Comparison of ENCODE assay signal across 9 mouse cellular contexts in genomic region chr11:83789259-83789658, GRCm38 (mm10). TPM values are rescaled to one million over a fixed set of nuclear protein-coding genes. Genes with fewer than 3 reads are reported as not detected.
DNase-seq lines count a peak whose midpoint lies in the region; ATAC-seq and TF ChIP-seq lines count a peak whose summit lies in the region.
"Had no signal": no experiment of that assay in that cellular context is flagged by ENCODE, and none has a peak within 500 bp of the region (broad histone marks: within the 10 kb centered on the region; RNA-seq: fewer than 3 reads in every experiment).

No protein-coding gene starts in this region.

- H3K9ac ChIP-seq in liver, embryonic 12.5 days, result no peak overlapping the region
- no peak overlapping the region for H3K9ac ChIP-seq in intestine, postnatal 0 days (ENCODE audit: low read depth, low read length)
- H3K9ac ChIP-seq in hindbrain, embryonic 12.5 days, result no peak overlapping the region
- H3K9ac ChIP-seq in forebrain, embryonic 15.5 days (replicated peaks), result no peak overlapping the region

- 26% methylated on average over 13 of the region's 13 CpGs for WGBS in liver, embryonic 12.5 days (ENCODE audit: insufficient replicate concordance)
- 10% methylated on average over 13 of the region's 13 CpGs for WGBS in bone marrow, adult 2 months
- WGBS in intestine, postnatal 0 days, result 36% methylated on average over 13 of the region's 13 CpGs
- 76% methylated on average over 13 of the region's 13 CpGs for WGBS in hindbrain, embryonic 12.5 days
- 72% methylated on average over 13 of the region's 13 CpGs for WGBS in forebrain, embryonic 15.5 days

- H3K9me3 ChIP-seq in liver, embryonic 12.5 days (replicated peaks), result no peaks in the 10 kb centered on the region
- no peaks in the 10 kb centered on the region for H3K9me3 ChIP-seq in intestine, postnatal 0 days (ENCODE audit: control insufficient read depth)
- no peaks in the 10 kb centered on the region for H3K9me3 ChIP-seq in hindbrain, embryonic 12.5 days (replicated peaks)
- no peaks in the 10 kb centered on the region for H3K9me3 ChIP-seq in forebrain, embryonic 15.5 days

- no peak overlapping the region for H3K4me2 ChIP-seq in liver, embryonic 12.5 days
- H3K4me2 ChIP-seq in intestine, postnatal 0 days (replicated peaks; ENCODE audit: low read depth), result 0 out of 2 replicates have a peak overlapping the region, but pooled peaks have one; percentile 13
- no peak overlapping the region for H3K4me2 ChIP-seq in hindbrain, embryonic 12.5 days (replicated peaks)
- H3K4me2 ChIP-seq in forebrain, embryonic 15.5 days (replicated peaks), result no peak overlapping the region

- no peak overlapping the region for H3K27ac ChIP-seq in liver, embryonic 12.5 days
- H3K27ac ChIP-seq in bone marrow, adult 2 months (ENCODE audit: control insufficient read depth, insufficient read depth, low read depth, low read length, poor library complexity), result peak overlapping the region; percentile 62; the same call in 1 of the 2 replicates
- peak overlapping the region; percentile 21; the same call in 1 of the 2 replicates for H3K27ac ChIP-seq in intestine, postnatal 0 days (ENCODE audit: low read depth, low read length)
- no peak overlapping the region for H3K27ac ChIP-seq in hindbrain, embryonic 12.5 days
- no peak overlapping the region for H3K27ac ChIP-seq in forebrain, embryonic 15.5 days (replicated peaks)
- no peak overlapping the region for H3K27ac ChIP-seq in left cerebral cortex, adult 2 months
- H3K27ac ChIP-seq: macrophage had no signal

- 0 out of 2 replicates have a peak, but pooled peaks cover 2% of the 10 kb centered on the region for H3K27me3 ChIP-seq in liver, embryonic 12.5 days (replicated peaks)
- no peaks in the 10 kb centered on the region for H3K27me3 ChIP-seq in intestine, postnatal 0 days (replicated peaks; ENCODE audit: control insufficient read depth, insufficient read depth, low read length)
- H3K27me3 ChIP-seq in hindbrain, embryonic 12.5 days, result no peaks in the 10 kb centered on the region
- no peaks in the 10 kb centered on the region for H3K27me3 ChIP-seq in forebrain, embryonic 15.5 days

- no peak for ATAC-seq in liver, embryonic 12.5 days
- peak; percentile 44; the same call in 1 of the 2 replicates for ATAC-seq in intestine, postnatal 0 days
- no peak for ATAC-seq in hindbrain, embryonic 12.5 days (ENCODE audit: low FRiP score)
- ATAC-seq in forebrain, embryonic 15.5 days (replicated peaks), result no peak

- no peaks in the 10 kb centered on the region for H3K4me1 ChIP-seq in liver, embryonic 12.5 days
- no peaks in the 10 kb centered on the region; the same call in 1 of the 2 replicates for H3K4me1 ChIP-seq in bone marrow, adult 2 months (ENCODE audit: control insufficient read depth, insufficient read depth, low read length)
- 0 out of 2 replicates have a peak, but pooled peaks cover 4% of the 10 kb centered on the region for H3K4me1 ChIP-seq in intestine, postnatal 0 days (replicated peaks; ENCODE audit: control insufficient read depth, insufficient read depth, low read length)
- no peaks in the 10 kb centered on the region for H3K4me1 ChIP-seq in hindbrain, embryonic 12.5 days
- H3K4me1 ChIP-seq in forebrain, embryonic 15.5 days, result no peaks in the 10 kb centered on the region

- H3K4me3 ChIP-seq in liver, embryonic 12.5 days, result no peak overlapping the region
- no peak overlapping the region for H3K4me3 ChIP-seq in bone marrow, adult 2 months (replicated peaks; ENCODE audit: control insufficient read depth, low read depth, low read length)
- H3K4me3 ChIP-seq in intestine, postnatal 0 days (ENCODE audit: low read depth, low read length), result no peak overlapping the region
- H3K4me3 ChIP-seq in hindbrain, embryonic 12.5 days, result no peak overlapping the region
- H3K4me3 ChIP-seq in forebrain, embryonic 15.5 days, result no peak overlapping the region
- no peak overlapping the region for H3K4me3 ChIP-seq in left cerebral cortex, adult 2 months

- no peak for TF ChIP-seq CTCF in bone marrow, adult 2 months (IDR thresholded peaks at IDR 0.05; ENCODE audit: control insufficient read depth, insufficient read depth, low read length)
- TF ChIP-seq CTCF in intestine, postnatal 0 days (IDR thresholded peaks at IDR 0.05; ENCODE audit: low read depth), result no peak
- TF ChIP-seq CTCF in left cerebral cortex, adult 2 months (IDR thresholded peaks at IDR 0.05), result no peak

- intact Hi-C loops in left cerebral cortex, adult 2 months (cut with DNase I), result loop anchor here (5.0 to 10.0 kb wide), 2 partner anchors 243 to 376 kb away; partner anchors contain the start of gene Gm11437

- no peaks in the 10 kb centered on the region for H3K36me3 ChIP-seq in liver, embryonic 12.5 days
- H3K36me3 ChIP-seq in intestine, postnatal 0 days (ENCODE audit: control insufficient read depth, insufficient read depth), result no peaks in the 10 kb centered on the region
- H3K36me3 ChIP-seq in hindbrain, embryonic 12.5 days, result no peaks in the 10 kb centered on the region
- no peaks in the 10 kb centered on the region for H3K36me3 ChIP-seq in forebrain, embryonic 15.5 days

- DNase-seq in liver, result peak; percentile 35
- DNase-seq in retina, postnatal 1 day, result peak; percentile 27
- no peak for DNase-seq in left cerebral cortex, adult 2 months (ENCODE audit: extremely low spot score in 1 of 2, low spot score in 2 of 2)

- no peak for TF ChIP-seq POLR2A in bone marrow, adult 2 months (IDR thresholded peaks at IDR 0.05; ENCODE audit: borderline replicate concordance, control insufficient read depth, low read depth, low read length)

RNA-seq across cellular contexts. Expression of gene Heatr6, which starts 35.8 kb away (rescaled TPM):
- 9.7 and 10.4 TPM in 2 replicates for polyA plus RNA-seq in liver, embryonic 12.5 days (2016; fragmentation: Nextera tagmentation; extraction: Ambion mirVana)
- polyA plus RNA-seq in bone marrow, adult 2 months (2011; ENCODE audit: insufficient read depth, insufficient read length, low replicate concordance, missing spikeins), result 3.6 and 13.1 TPM in 2 replicates
- 7.7 and 11.5 TPM in 2 replicates for polyA plus RNA-seq in intestine, postnatal 0 days (2015; fragmentation: Nextera tagmentation; extraction: Ambion mirVana)
- polyA plus RNA-seq in hindbrain, embryonic 12.5 days (2016; fragmentation: Nextera tagmentation; extraction: Ambion mirVana), result 34.1 and 37.4 TPM in 2 replicates
- 42.4 TPM in 2 replicates for polyA plus RNA-seq in forebrain, embryonic 15.5 days (2015; fragmentation: Nextera tagmentation; extraction: Ambion mirVana)
- 10 to 100 TPM; 14.8 to 16.4 TPM for total RNA-seq in left cerebral cortex, adult 2 months (2021)

RNA-seq across cellular contexts. Expression of gene Wfdc21, which starts 42.5 kb away (rescaled TPM):
- polyA plus RNA-seq in liver, embryonic 12.5 days (2016; fragmentation: Nextera tagmentation; extraction: Ambion mirVana), result 3.3 and 4.1 TPM in 2 replicates
- polyA plus RNA-seq in bone marrow, adult 2 months (2011; ENCODE audit: insufficient read depth, insufficient read length, low replicate concordance, missing spikeins), result 220 and 706 TPM in 2 replicates
- polyA plus RNA-seq in intestine, postnatal 0 days (2015; fragmentation: Nextera tagmentation; extraction: Ambion mirVana), result not detected in 2 replicates
- not detected in 2 replicates for polyA plus RNA-seq in hindbrain, embryonic 12.5 days (2016; fragmentation: Nextera tagmentation; extraction: Ambion mirVana)
- not detected in 2 replicates for polyA plus RNA-seq in forebrain, embryonic 15.5 days (2015; fragmentation: Nextera tagmentation; extraction: Ambion mirVana)
- not detected for total RNA-seq in left cerebral cortex, adult 2 months (2021)

Comparison
In these comparisons a context has a peak if more than half of its experiments do, and no peak if none do; other contexts are left out.
1. DNase-seq: peak in liver (single experiment) and retina, postnatal 1 day (single experiment); none in left cerebral cortex, adult 2 months (0 of 2).
2. H3K27ac ChIP-seq: peak in bone marrow, adult 2 months (single experiment) and intestine, postnatal 0 days (single experiment); none in liver, embryonic 12.5 days (single experiment), hindbrain, embryonic 12.5 days (single experiment), forebrain, embryonic 15.5 days (single experiment) and left cerebral cortex, adult 2 months (single experiment).
3. RNA of gene Wfdc21, which starts 42.5 kb away (polyA plus RNA-seq): 220 to 706 TPM in bone marrow, adult 2 months; 3.3 to 4.1 TPM in liver, embryonic 12.5 days, not detected in hindbrain, embryonic 12.5 days, not detected in intestine, postnatal 0 days and not detected in forebrain, embryonic 15.5 days; every median in the first group is over 10 times any median in the second.